Mouse (Mus musculus) embryonic fibroblast, embryonic 13.5 days (primary cell): ENCODE measurements at regions not wholly inside any gene's neighbourhood (a gene's known extent, or its start where the extent isn't known, plus 50 kb on each side); places are given as distances from the start of the nearest gene placed in this dataset.

Source experiments
- CTCF ChIP-seq: IDR thresholded peaks from 2 replicates; pipeline ENCODE4 v1.5.1; 2011; ENCODE audit warnings: mild to moderate bottlenecking, control low read depth, low read length, moderate library complexity, borderline replicate concordance; ENCODE audit not compliant: insufficient read depth
- POLR2A ChIP-seq: IDR thresholded peaks from 2 replicates; pipeline ENCODE4 v1.6.1; 2011; ENCODE audit warnings: low read depth, mild to moderate bottlenecking, control low read depth, low read length, moderate library complexity

GRCm38 (mm10) chr13:83201931-83202671, 301.7 kb upstream of the Mef2c start:
- TF ChIP-seq CTCF (no peak), POLR2A (no peak)
